Mouse (Mus musculus): Measurements from ENCODE around the gene Acsbg1.

DNA sequence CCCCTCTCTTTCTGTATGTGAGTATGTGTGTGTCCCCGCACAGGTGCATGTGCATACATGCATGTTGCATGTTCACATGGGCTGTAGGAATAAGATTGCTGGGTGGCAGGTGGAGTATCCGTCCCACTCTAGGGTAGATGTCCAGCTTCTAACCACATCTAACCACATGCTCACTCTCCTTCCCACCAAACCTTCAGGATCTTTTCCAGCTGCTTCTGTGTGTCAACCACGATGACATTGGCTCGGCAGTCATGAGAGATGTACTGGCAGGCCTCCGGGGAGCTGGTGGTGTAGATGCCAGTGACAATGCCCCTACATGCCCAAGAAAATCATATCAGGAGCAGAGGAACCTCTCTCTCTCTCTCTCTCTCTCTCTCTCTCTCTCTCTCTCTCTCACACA lies 34.4 kb downstream of the Acsbg1 start:
- no peak for TF ChIP-seq POLR2A (IDR thresholded peaks at IDR 0.05; ENCODE audit: extremely low read depth, insufficient read depth, low read length)
- no peak for TF ChIP-seq CTCF (IDR thresholded peaks at IDR 0.05; ENCODE audit: low read depth, low read length)

Data from liver, adult 2 months (tissue).